Mouse (Mus musculus) right cerebral cortex, postnatal 4 days (tissue): ENCODE measurements around the gene Card19.

Experiments used
- DNase-seq: peaks from one replicate; pipeline ENCODE4 v3.0.0-alpha.2; 2022

The Card19 gene

GRCm38 (mm10) chr13:49215504-49216219, at the start of gene Card19:
Gene Card19 (minus strand): TSS chr13:49216037.
- peak; percentile 81 for DNase-seq

GRCm38 (mm10) chr13:49260036-49260722, 44.3 kb upstream of the Card19 start:
- no peak for DNase-seq

- no peak for DNase-seq
Measured at GRCm38 (mm10) chr13:49257819-49258313, 42.0 kb upstream of the Card19 start.

GRCm38 (mm10) chr13:49252746-49253145, 36.9 kb upstream of the Card19 start:
- DNase-seq, result no peak

GRCm38 (mm10) chr13:49252113-49252512, 36.3 kb upstream of the Card19 start:
- no peak for DNase-seq

GRCm38 (mm10) chr13:49250716-49251517, 35.1 kb upstream of the Card19 start:
- no peak for DNase-seq

GRCm38 (mm10) chr13:49249634-49250033, 33.8 kb upstream of the Card19 start:
- no peak for DNase-seq

GRCm38 (mm10) chr13:49248923-49249322, 33.1 kb upstream of the Card19 start:
- no peak for DNase-seq

- DNase-seq, result no peak
Measured at GRCm38 (mm10) chr13:49248467-49248862, 32.6 kb upstream of the Card19 start, which contains the start of gene Susd3. Gene Susd3 (minus strand): TSS chr13:49248706.

GRCm38 (mm10) chr13:49247740-49248466, 32.1 kb upstream of the Card19 start:
- DNase-seq, result peak; percentile 14

- no peak for DNase-seq
Measured at GRCm38 (mm10) chr13:49247232-49247739, 31.4 kb upstream of the Card19 start.

GRCm38 (mm10) chr13:49246626-49247025, 30.8 kb upstream of the Card19 start:
- no peak for DNase-seq

GRCm38 (mm10) chr13:49246011-49246410, 30.2 kb upstream of the Card19 start:
- DNase-seq, result no peak

- DNase-seq, result no peak
Measured at GRCm38 (mm10) chr13:49245251-49245650, 29.4 kb upstream of the Card19 start.

GRCm38 (mm10) chr13:49243492-49243891, 27.7 kb upstream of the Card19 start:
- no peak for DNase-seq

- DNase-seq, result no peak
Measured at GRCm38 (mm10) chr13:49242321-49243065, 26.7 kb upstream of the Card19 start.

- DNase-seq, result no peak
Measured at GRCm38 (mm10) chr13:49238737-49239136, 22.9 kb upstream of the Card19 start.

GRCm38 (mm10) chr13:49237617-49238016, 21.8 kb upstream of the Card19 start:
- DNase-seq, result no peak

- no peak for DNase-seq
Measured at GRCm38 (mm10) chr13:49234711-49235110, 18.9 kb upstream of the Card19 start.

GRCm38 (mm10) chr13:49233792-49234572, 18.1 kb upstream of the Card19 start:
- DNase-seq, result no peak

- no peak for DNase-seq
Measured at GRCm38 (mm10) chr13:49225633-49226032, 9.8 kb upstream of the Card19 start.
